Mouse (Mus musculus) liver, adult (tissue): ENCODE data around the gene Trp53tg5.

Source experiments
- GATA4 ChIP-seq: IDR thresholded peaks from 2 replicates; pipeline ENCODE4 v1.6.1; 2014; ENCODE audit warnings: mild to moderate bottlenecking, low read length; ENCODE audit not compliant: insufficient replicate concordance

Trp53tg5 gene

DNA sequence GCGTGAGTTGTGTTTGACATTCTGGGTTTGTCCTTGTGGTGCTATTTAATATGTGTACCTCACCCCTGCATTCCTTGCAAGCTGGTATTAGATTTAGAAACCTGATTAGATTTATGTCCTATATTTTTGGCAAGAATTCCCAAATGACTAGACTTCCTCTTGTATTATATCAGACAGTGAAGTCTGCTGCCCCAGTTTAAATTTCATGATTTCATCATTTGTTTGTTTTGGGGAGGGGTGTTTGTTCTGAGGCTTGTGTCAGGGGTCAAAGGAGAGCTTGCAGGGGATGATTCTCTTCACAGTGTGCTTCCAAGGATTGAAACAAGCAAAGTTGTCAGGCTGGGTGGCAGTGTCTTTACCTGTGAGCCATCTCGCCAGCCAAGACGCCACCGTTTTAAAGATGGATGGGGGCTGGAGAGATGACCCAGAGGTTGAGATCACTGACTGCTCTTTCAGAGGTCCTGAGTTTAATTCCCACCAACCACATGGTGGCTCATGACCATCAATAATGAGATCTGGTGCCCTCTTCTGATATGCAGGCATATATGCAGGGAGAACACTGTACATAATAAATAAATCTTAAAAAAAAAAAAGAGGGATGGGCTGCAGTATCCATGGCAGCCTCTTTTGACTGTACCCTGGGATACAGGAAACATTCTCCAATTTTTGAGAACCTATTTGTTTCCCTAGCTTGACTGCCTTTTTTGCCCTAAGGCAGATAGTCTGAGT, 32.3 kb upstream of the Trp53tg5 start:
- no peak for TF ChIP-seq GATA4

- TF ChIP-seq GATA4, result no peak
Measured at GRCm38 (mm10) chr2:164504919-164505318, 31.4 kb upstream of the Trp53tg5 start.

DNA sequence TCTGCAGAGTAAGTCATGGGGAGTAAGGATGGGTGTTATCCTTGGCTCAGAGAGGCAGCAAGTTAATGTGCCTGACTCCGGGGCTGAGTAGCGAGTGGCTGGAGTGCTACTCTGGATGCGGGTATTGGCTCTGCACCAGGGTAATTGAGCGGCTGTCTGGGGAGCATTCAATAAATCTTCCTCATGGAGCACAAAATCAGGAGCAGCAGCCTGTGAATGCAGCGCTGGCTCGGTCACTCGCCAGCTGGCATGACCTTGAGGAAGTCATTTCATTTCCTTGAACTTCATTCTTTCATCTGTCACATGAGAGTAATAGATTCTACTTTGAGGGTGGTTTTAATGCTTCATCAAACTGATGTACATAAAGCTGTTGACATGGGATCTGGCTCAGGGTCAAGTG, 27.0 kb upstream of the Trp53tg5 start:
- TF ChIP-seq GATA4, result no peak

DNA sequence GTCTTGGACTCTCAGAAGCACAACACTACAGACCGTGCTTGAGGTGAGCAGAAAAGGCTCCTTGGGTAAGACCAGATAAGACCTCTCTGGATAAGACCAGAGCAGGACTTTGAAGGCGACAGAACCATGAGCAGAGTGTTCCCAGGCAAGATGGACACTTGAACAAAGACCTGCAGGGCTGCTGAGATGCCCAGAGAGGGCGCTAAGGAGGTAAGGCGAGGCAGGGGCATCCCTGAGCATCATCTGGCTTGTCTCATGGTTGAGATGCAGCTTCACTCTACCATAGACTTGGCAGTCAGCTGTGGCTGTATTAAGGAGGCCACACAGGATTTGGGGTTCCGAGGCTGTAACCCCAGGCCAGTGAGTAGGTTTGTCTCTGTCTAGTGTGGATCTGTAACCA, 25.8 kb upstream of the Trp53tg5 start:
- no peak for TF ChIP-seq GATA4

DNA sequence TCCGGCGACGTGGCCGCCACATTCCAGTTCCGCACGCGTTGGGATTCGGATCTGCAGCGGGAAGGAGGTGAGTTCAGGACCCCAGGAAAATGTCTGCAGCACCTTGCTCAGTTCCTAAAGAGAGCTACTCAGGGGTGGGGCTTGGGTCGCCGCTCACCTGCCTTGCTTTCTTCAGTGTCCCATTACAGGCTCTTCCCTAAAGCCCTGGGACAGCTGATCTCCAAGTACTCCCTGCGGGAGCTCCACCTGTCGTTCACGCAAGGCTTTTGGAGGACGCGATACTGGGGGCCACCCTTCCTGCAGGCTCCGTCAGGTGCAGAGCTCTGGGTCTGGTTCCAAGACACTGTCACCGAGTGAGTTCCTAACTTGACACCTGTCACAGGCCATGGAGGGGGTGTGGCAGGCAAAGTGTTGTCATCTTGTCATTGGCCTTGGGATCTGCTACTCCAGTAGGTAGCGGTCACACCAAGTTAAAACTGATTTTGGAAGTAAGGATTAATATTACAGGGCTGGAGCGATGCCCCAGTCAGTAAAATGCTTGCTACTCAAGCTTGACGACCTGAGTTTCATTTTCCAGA, 24.3 kb upstream of the Trp53tg5 start:
- TF ChIP-seq GATA4, result no peak

DNA sequence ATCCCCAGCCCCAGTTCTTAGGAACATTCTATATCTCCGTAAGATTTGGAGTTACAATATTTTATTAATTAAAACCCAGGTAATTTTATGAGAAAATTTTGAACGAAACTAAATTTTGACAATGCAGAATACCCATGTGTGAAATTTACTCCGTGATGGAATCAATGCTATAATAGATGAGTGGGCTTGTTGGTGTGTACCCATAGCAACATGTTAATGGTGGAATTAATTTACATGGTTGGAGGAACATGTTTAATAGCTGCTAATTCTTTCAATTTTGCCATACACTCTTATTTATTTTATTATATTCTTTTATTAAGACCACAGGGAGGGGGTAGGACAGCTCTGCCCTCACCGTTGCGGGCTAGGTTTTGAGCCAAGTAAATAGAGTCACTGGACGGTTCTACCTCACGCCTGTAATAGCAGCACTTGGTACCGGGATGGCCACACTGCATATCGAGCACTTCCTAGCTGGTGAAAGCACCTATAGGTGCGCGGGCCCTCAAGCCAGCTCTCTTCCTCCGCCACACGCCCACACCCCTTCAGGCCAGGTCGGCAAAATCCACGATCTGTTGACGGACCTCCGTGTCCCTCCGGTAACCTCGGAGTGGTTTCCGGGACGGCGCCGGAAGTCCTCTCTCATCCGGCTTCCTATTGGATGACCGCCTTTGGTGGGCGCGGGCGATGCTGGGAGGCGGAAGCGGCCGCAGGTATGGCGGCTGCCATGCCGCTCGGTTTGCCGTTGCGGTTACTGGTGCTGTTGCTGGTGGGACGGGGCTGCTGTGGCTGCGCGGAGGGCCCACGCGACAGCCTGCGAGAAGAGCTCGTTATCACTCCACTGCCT, 23.5 kb upstream of the Trp53tg5 start, which contains the start of gene Pigt:
Gene Pigt (plus strand): TSS at position 674 of the 844 bp plus-strand sequence.
- no peak; the same call in 1 of the 2 replicates for TF ChIP-seq GATA4

GRCm38 (mm10) chr2:164496331-164496730, 22.8 kb upstream of the Trp53tg5 start:
- TF ChIP-seq GATA4, result no peak

DNA sequence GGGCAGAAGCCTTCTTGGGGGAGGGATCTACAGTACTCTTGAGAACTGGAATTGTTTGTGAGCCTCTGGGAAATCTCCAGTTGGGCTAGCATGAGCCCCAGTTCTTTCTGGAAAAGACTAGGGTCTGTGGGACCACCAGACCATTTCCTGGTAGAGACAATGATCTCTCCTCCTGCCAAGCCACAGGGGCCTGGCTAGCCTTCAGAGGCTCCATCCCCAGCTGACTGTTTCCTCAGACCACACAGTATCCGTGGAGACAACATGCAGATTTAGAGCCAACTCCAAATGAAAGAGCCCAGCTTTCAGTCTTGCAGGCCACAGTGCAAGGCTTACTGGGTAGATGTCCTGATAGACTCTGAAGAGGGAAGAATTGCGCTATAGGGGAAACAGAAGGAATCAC, 20.6 kb upstream of the Trp53tg5 start:
- TF ChIP-seq GATA4, result no peak

- no peak for TF ChIP-seq GATA4
Measured at GRCm38 (mm10) chr2:164487812-164488211, 14.3 kb upstream of the Trp53tg5 start.

- no peak for TF ChIP-seq GATA4
Measured at GRCm38 (mm10) chr2:164487115-164487527, 13.6 kb upstream of the Trp53tg5 start.

DNA sequence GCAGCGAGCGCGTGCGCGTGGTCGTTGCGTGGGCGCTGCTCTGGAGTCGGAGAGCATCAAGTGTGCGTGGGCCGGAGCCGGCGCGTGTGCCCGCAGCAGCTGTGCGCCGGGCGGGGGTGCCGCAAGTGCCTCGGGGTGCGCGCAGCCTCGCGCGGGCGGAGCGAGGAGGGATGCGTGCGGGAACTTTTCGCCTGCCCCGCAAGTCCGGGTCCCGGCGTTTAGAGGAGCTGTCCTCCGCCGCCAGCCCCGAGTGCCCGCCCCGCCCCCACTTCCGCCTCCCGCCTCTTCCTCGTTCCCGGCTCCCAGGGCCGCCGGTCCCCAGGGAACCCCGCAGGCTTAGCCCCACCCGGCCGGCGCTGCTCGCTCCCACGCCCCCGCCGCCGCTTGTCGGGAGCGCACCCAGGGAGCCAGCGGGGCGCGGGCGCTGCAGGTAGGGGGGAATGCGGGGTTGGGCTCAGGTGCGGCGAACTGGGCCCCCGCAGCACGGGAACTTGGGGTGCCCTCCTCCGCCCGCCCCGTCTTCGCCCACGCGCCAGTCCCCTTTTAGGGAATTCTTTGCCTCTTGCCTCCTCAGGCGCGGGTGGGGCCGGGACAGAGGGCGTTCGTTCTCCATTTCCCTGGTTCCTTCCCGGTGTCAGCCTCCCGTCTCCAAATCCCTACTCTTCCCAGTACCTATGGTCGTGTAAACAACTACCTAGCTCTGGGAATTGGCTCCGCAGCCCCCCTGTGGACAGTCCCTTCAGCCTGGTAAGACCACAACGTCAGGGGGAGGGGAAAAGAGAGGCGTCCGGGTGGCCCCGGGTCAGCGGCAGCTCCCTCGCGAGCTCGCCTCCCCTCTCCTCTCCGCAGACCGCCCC, 13.0 kb upstream of the Trp53tg5 start:
- TF ChIP-seq GATA4, result no peak

DNA sequence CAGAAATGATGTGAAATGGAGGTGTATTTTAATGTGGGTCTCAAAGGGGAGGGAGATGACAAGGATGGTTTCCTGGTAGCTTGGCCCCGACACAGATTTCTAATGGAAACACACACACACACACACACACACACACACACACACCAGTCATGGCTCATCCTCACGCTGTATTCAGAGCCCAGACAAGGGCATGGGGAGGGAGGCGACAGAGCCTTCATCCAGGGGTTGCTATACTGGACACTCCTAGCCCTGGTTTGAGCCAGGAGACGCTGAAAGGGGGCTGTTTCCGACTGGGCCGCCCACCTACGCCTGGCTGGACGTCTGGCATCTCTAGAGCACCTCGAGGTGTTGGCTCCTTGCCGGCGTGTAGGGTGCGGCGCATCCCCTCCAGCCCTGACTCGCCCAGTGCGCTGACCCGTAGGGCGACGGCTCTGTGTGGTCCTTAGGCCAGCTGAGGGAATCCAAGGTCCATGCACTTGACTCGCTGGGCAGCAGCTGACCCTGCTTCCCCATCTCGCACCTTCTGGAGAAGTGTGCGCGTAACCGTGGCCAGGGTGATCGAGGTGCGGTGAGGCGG, 12.2 kb upstream of the Trp53tg5 start, which contains the start of gene Dbndd2:
Gene Dbndd2 (plus strand): TSS at position 426 of the 577 bp plus-strand sequence.
- no peak for TF ChIP-seq GATA4

GRCm38 (mm10) chr2:164470254-164470653, 3.3 kb downstream of the Trp53tg5 start:
- TF ChIP-seq GATA4, result no peak

DNA sequence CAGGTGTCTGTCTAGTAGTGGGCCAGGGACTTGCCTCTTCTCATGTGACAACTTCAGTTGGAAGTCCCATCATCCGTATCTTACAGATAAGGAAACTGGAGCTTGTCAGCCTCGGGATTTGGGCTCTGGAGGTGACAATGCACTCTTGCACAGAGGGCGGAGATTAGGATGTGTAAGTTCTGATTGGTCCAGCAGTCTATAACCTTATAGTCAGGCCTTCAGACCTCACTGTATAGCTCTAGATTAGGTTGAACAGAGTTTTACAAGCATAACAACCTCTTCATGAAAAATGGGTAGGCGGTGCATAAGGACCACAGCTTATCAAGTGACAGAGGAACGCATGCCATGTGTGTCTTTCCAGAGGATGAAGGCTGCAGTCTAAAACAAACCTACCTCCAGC, 6.7 kb downstream of the Trp53tg5 start:
- no peak for TF ChIP-seq GATA4
